Mouse (Mus musculus) embryonic facial prominence, embryonic 10.5 days (tissue): Measurements from ENCODE around the gene Gsdma2. TPM values are rescaled to one million over a fixed set of nuclear protein-coding genes. Genes with fewer than 3 reads are reported as not detected.
"Not testable (repeated sequence)": the region's sequence is repeated elsewhere in the genome, so short reads cannot be mapped to it uniquely, and the experiment has no call there.

Experiments
- DNase-seq: peaks from one replicate; pipeline ENCODE4 v3.0.0-alpha.2; 2017; ENCODE audit warnings: low spot score
- H3K27ac ChIP-seq: fragments of 300-500 bp; sonication (generic); replicated peaks from 2 replicates; pipeline ENCODE4 v1.5.1; 2016; ENCODE audit warnings: mild to moderate bottlenecking
- H3K27me3 ChIP-seq: fragments of 300-500 bp; sonication (generic); replicated peaks from 2 replicates; pipeline ENCODE4 v1.6.1; 2016; ENCODE audit warnings: low read depth, mild to moderate bottlenecking; ENCODE audit not compliant: poor library complexity, severe bottlenecking
- H3K36me3 ChIP-seq: fragments of 300-500 bp; sonication (generic); replicated peaks from 2 replicates; pipeline ENCODE4 v1.6.1; 2016; ENCODE audit warnings: mild to moderate bottlenecking, moderate library complexity
- H3K4me1 ChIP-seq: fragments of 300-500 bp; sonication (generic); 2 replicates; pipeline ENCODE4 v1.6.1; 2016
- H3K4me3 ChIP-seq: fragments of 300-500 bp; sonication (generic); 2 replicates; pipeline ENCODE4 v1.5.1; 2016; ENCODE audit warnings: mild to moderate bottlenecking, moderate library complexity
- H3K9me3 ChIP-seq: fragments of 300-500 bp; sonication (generic); 2 replicates; pipeline ENCODE4 v1.6.1; 2016; ENCODE audit warnings: mild to moderate bottlenecking
- WGBS: fragments of 180-500 bp; shearing (Covaris S2); methylation state at CpG from one replicate; pipeline ENCODE4 v1.1.7; 2016; 5-methylcytosine and 5-hydroxymethylcytosine counted together
- polyA plus RNA-seq: library from polyadenylated mRNA; unstranded; fragments of >200 nt; fragmentation: Nextera tagmentation; extraction: Ambion mirVana; gene quantifications from 2 replicates; pipeline ENCODE4 v1.2.1, GENCODE M21; 2016

The Gsdma2 gene
- polyA plus RNA-seq, 1 experiment from 2014 or later: not detected

DNA sequence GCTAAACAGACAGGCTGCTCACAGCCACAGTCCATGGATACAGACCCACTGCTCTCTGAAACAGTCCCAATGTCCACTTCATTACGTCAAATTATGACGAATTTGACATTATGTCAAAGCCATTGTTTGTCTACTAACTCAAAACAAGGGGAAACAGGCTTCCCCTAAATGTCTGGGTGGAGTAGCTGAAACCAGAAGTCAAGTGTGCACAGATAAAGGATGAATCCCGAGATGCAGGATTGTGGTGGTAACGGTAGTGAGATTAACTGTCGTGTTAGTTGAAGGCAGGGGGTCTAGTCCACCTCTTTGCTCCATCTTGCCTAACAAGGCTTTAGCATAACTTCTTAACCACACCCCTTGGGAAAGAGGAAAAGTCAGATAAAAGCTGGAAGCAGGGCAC is 25.9 kb downstream of the Gsdma2 start:
- no peak for DNase-seq
- no peak overlapping the region for H3K4me3 ChIP-seq
- peaks cover 32% of the 10 kb centered on the region for H3K27me3 ChIP-seq
- H3K36me3 ChIP-seq: no peaks in the 10 kb centered on the region
- H3K27ac ChIP-seq: no peak overlapping the region
- 0 out of 2 replicates have a peak, but pooled peaks cover 2% of the 10 kb centered on the region for H3K4me1 ChIP-seq
- no peaks in the 10 kb centered on the region for H3K9me3 ChIP-seq
- 88% methylated on average over 5 of the region's 5 CpGs for WGBS

- peak; percentile 75 for DNase-seq
- 0 out of 2 replicates have a peak overlapping the region, but pooled peaks have one; percentile 29 for H3K4me3 ChIP-seq
Observed at GRCm38 (mm10) chr11:98673136-98673535, 26.6 kb downstream of the Gsdma2 start.

GRCm38 (mm10) chr11:98675829-98676363 is 29.3 kb downstream of the Gsdma2 start:
- H3K4me1 ChIP-seq: 0 out of 2 replicates have a peak, but pooled peaks cover 2% of the 10 kb centered on the region
- no peaks in the 10 kb centered on the region for H3K36me3 ChIP-seq
- H3K27ac ChIP-seq: no peak overlapping the region
- 44% methylated on average over 7 of the region's 7 CpGs for WGBS
- 0 out of 2 replicates have a peak, but pooled peaks cover 4% of the 10 kb centered on the region for H3K27me3 ChIP-seq
- DNase-seq: no peak
- no peak overlapping the region for H3K4me3 ChIP-seq
- no peaks in the 10 kb centered on the region for H3K9me3 ChIP-seq

More at GRCm38 (mm10) chr11:98673136-98673535, 26.6 kb downstream of the Gsdma2 start:
- H3K4me1 ChIP-seq, H3K27ac ChIP-seq, H3K9me3 ChIP-seq, H3K36me3 ChIP-seq: not testable (repeated sequence)
- H3K27me3 ChIP-seq: peaks cover 26% of the 10 kb centered on the region
- WGBS: 9% methylated on average over 7 of the region's 7 CpGs

DNA sequence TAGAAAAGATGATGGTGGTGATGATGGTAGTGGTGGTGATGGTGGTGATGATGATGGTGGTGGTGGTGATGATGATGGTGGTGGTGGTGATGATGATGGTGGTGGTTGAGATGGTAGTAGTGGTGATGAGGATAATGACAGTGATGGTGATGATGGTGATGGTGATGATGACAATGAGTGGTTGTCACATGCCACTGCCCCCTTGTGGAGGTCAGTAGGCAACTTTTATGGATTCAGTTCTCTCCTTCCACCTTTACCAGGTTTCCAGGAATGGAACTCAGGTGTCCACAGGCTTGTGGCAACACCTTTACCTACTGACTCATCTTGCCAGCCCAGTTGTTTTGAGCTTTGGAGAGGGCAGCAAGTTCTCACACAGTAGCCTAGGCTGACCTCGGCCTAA is 33.5 kb downstream of the Gsdma2 start:
- Histone ChIP-seq H3K9me3 (no peaks in the 10 kb centered on the region), H3K4me1 (peaks cover 19% of the 10 kb centered on the region), H3K36me3 (peaks cover 10% of the 10 kb centered on the region), H3K4me3 (no peak overlapping the region), H3K27me3 (no peaks in the 10 kb centered on the region), H3K27ac (no peak overlapping the region)
- DNase-seq: no peak
- WGBS: 100% methylated on average over 1 of the region's 1 CpGs

- Histone ChIP-seq H3K4me1 (peaks cover 19% of the 10 kb centered on the region), H3K36me3 (peaks cover 16% of the 10 kb centered on the region)
- not testable (repeated sequence) for H3K9me3 ChIP-seq, H3K4me3 ChIP-seq, H3K27ac ChIP-seq, H3K27me3 ChIP-seq, DNase-seq
- WGBS: 79% methylated on average over 4 of the region's 4 CpGs
Observed at GRCm38 (mm10) chr11:98680595-98680994, 34.0 kb downstream of the Gsdma2 start.

GRCm38 (mm10) chr11:98681186-98681585 is 34.6 kb downstream of the Gsdma2 start:
- DNase-seq: no peak
- H3K36me3 ChIP-seq: peaks cover 22% of the 10 kb centered on the region
- peaks cover 17% of the 10 kb centered on the region for H3K4me1 ChIP-seq
- H3K9me3 ChIP-seq: no peaks in the 10 kb centered on the region
- peak overlapping the region; percentile 100; the same call in 1 of the 2 replicates for H3K4me3 ChIP-seq
- WGBS: 81% methylated on average over 4 of the region's 4 CpGs
- no peaks in the 10 kb centered on the region for H3K27me3 ChIP-seq
- H3K27ac ChIP-seq: 0 out of 2 replicates have a peak overlapping the region, but pooled peaks have one; percentile 95

DNA sequence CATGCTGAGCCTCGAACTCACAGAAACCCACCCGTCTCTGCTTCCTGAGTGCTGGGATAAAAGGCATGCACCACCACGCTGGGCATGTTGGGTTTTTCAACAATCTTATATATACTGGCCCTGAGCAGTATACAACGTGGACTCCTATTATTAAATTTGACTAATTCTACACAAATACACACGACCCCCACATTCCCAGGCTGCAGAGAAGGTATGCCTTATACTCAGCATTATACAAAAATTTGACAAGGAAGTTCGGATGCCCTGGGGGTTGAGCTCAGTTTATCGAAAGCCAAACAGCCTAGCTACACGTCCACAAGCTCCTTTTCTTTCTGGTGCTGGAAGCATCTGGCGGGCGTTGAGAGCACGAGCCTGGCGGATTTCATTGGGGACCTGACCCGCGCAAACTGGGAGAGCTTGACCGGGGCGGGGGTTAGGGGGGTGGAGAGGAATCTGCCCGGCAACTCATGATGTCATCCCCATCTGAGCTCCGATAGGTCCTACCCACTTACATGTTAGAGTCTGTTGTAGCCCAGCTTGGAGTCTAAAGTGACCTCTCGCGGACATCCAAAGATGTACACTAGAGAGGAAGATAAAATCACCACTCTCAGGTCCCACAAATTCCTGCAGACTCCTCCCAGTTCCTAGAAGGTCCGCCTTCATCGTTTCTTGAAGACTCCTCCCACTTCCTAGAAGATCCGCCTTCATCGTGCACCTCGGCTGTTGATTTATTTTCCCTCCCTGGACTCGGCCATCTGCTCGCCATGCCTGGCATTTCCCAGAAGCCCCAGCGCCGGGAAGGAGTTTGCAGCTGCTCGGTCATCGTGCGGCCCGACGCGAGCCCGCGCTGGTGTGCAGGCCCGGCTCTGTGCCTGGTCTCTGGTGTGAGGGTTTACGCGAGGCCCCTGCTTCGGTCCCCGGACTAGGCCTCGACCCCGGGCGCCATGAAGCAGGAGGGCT is 35.5 kb downstream of the Gsdma2 start, which contains the start of gene Psmd3:
TSS of gene Psmd3 (plus strand) at position 769 of the 960 bp plus-strand sequence.
- no peaks in the 10 kb centered on the region for H3K9me3 ChIP-seq
- H3K27me3 ChIP-seq: no peaks in the 10 kb centered on the region
- WGBS: 6% methylated on average over 45 of the region's 45 CpGs
- DNase-seq: peak; percentile 97
- peaks cover 31% of the 10 kb centered on the region for H3K36me3 ChIP-seq
- H3K4me3 ChIP-seq: peak within 1 kb of the TSS; percentile 100
- peaks cover 17% of the 10 kb centered on the region for H3K4me1 ChIP-seq
- peak within 1 kb of the TSS; percentile 95 for H3K27ac ChIP-seq

DNA sequence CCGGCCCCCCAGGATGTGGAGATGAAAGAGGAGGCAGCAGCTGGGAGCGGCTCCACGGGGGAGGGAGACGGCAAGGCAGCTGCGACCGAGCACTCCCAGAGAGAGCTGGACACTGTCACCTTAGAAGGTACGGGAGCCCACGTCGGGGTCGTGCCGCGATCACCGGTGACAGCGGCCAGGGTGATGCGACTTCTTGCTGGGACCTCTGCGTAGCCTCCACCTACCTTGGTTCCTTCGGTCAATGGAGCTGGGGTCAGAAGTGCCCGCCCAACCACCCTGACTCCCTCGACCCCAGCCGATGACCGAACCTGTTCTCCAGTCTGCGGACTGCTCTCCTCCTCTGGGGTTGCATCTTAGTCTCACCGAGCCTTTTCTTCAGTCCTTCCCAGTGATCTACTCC is 36.3 kb downstream of the Gsdma2 start:
- DNase-seq: no peak
- Histone ChIP-seq H3K4me3 (peak overlapping the region; percentile 100), H3K9me3 (no peaks in the 10 kb centered on the region), H3K36me3 (peaks cover 38% of the 10 kb centered on the region), H3K4me1 (peaks cover 17% of the 10 kb centered on the region), H3K27me3 (no peaks in the 10 kb centered on the region), H3K27ac (peak overlapping the region; percentile 95)
- under 1% methylated on average over 23 of the region's 23 CpGs for WGBS

- Histone ChIP-seq H3K27me3 (no peaks in the 10 kb centered on the region), H3K4me1 (peaks cover 17% of the 10 kb centered on the region), H3K9me3 (no peaks in the 10 kb centered on the region), H3K4me3 (no peak overlapping the region), H3K36me3 (peaks cover 63% of the 10 kb centered on the region), H3K27ac (no peak overlapping the region)
- WGBS: 93% methylated on average over 9 of the region's 9 CpGs
- DNase-seq: no peak
Observed at GRCm38 (mm10) chr11:98685642-98686041, 39.1 kb downstream of the Gsdma2 start.

GRCm38 (mm10) chr11:98686976-98687375 is 40.4 kb downstream of the Gsdma2 start:
- peaks cover 77% of the 10 kb centered on the region for H3K36me3 ChIP-seq

DNA sequence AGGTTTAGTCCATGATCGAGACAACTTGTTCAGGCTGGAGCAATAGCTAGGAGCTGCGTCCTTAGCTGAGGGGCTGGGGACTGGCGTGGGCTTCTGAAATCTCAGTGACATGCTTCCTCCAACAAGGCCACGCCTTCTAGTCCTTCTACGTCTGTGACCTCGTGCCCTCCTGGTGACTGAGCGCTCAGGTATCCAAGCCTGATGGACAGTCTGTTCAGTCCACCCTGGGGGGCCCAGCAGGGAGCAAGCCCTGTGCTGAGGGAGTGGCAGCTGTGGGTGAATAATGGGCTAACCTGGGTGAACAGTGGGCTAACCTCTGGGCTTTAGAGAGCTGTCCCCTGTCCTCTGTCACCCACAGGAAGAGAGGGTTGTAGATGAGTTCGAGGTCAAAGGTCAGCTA is 41.5 kb downstream of the Gsdma2 start:
- Histone ChIP-seq H3K36me3 (peaks cover 87% of the 10 kb centered on the region), H3K4me3 (no peak overlapping the region), H3K27me3 (no peaks in the 10 kb centered on the region), H3K27ac (no peak overlapping the region), H3K4me1 (peaks cover 12% of the 10 kb centered on the region), H3K9me3 (no peaks in the 10 kb centered on the region)
- WGBS: 86% methylated on average over 8 of the region's 8 CpGs
- DNase-seq: no peak

More at GRCm38 (mm10) chr11:98686976-98687375, 40.4 kb downstream of the Gsdma2 start:
- no peak for DNase-seq
- WGBS: 88% methylated on average over 4 of the region's 4 CpGs
- Histone ChIP-seq H3K27ac (no peak overlapping the region), H3K4me1 (peaks cover 12% of the 10 kb centered on the region), H3K9me3 (no peaks in the 10 kb centered on the region), H3K4me3 (no peak overlapping the region), H3K27me3 (no peaks in the 10 kb centered on the region)

DNA sequence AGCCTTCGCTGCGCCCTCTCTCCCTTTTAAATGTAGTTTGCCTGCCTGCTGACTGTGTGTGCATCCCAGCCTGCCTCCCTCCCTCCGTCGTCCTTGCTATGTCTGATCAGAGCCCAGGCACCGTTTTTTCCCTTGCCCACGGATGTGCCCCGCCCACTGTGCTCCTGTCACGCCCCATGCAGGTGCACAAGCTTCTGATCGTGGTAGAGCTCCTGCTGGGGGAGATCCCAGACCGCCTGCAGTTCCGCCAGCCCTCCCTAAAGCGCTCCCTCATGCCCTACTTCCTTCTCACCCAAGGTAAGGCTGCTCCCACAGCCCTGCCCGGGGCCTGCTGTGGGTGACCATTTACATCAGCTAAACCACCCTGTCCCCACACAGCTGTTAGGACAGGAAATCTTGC is 46.6 kb downstream of the Gsdma2 start:
- 81% methylated on average over 13 of the region's 13 CpGs for WGBS
- Histone ChIP-seq H3K27me3 (no peaks in the 10 kb centered on the region), H3K27ac (no peak overlapping the region), H3K36me3 (peaks cover 89% of the 10 kb centered on the region), H3K4me3 (no peak overlapping the region), H3K9me3 (no peaks in the 10 kb centered on the region), H3K4me1 (no peaks in the 10 kb centered on the region)
- no peak for DNase-seq
